Mouse (Mus musculus) lung, adult 2 months (tissue): ENCODE measurements around the gene Robo1.

Source experiments
- CTCF ChIP-seq: fragments of 200-500 bp; IDR thresholded peaks from 2 replicates; pipeline ENCODE4 v1.5.1; 2011; ENCODE audit warnings: mild to moderate bottlenecking, low read length, control low read depth; ENCODE audit not compliant: insufficient read depth
- POLR2A ChIP-seq: fragments of 200-500 bp; IDR thresholded peaks from 2 replicates; pipeline ENCODE4 v1.6.1; 2011; ENCODE audit warnings: low read depth, mild to moderate bottlenecking, control low read depth, low read length, borderline replicate concordance; ENCODE audit errors: extremely low read depth

DNA sequence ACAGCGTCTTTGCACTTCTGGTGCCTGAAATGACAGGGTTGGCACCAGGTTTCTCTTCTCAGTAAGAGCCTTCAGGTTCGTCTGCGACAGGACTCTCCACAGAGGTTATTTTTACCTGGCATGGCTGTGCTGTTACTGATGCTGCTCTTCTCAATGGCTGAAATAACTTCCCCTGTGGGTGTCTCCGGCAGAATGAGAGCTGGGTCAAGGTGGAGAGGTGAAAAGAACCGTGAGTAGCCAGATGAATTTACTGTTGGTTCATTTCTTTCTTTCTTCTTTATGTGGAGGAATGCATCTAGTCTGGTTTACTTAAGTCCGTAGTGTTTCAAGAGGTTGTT lies 194 bp downstream of the Robo1 start:
- TF ChIP-seq CTCF, result no peak
- TF ChIP-seq POLR2A, result no peak
